Mouse (Mus musculus): ENCODE measurements around the gene Nfatc4.

Gene Nfatc4

DNA sequence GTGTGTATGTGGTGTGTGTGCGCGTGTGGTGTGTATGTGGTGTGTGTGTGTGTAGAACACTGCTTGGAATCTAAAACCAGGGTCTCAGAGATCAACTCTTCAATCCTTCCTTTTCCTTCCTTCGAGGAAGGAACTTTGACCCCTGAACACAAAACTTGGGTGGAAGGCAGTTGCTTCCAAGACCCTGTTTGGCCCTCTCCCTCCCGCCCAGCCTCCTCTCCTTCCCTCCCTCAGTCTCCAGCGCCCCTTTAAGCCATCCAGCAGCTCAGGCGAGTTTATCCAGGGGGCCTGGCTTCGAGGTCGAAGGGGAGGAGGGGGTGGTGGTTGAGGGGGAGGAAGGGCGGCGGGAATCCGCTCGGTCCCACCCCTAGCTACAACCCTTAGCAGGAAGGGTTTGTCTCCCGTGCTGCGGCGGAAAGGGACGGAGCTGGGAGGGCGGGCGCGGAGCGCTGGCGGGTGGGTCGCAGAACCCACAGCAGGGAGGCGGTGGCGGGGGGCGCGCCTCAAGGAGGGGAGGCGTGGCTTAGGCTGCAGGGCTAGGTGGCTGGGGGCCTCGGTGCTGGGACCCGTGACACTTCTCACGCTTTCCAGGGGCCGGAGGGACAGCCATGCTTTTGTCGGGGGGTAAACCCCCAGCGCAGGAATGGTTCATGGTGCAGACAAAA is 30.8 kb downstream of the Nfatc4 start, which contains the start of gene Nynrin:
Gene Nynrin, plus strand, starts transcription at position 390 of the 665 bp plus-strand sequence.
- peak; percentile 19 for DNase-seq (ENCODE audit: low read depth, low spot score)

DNA sequence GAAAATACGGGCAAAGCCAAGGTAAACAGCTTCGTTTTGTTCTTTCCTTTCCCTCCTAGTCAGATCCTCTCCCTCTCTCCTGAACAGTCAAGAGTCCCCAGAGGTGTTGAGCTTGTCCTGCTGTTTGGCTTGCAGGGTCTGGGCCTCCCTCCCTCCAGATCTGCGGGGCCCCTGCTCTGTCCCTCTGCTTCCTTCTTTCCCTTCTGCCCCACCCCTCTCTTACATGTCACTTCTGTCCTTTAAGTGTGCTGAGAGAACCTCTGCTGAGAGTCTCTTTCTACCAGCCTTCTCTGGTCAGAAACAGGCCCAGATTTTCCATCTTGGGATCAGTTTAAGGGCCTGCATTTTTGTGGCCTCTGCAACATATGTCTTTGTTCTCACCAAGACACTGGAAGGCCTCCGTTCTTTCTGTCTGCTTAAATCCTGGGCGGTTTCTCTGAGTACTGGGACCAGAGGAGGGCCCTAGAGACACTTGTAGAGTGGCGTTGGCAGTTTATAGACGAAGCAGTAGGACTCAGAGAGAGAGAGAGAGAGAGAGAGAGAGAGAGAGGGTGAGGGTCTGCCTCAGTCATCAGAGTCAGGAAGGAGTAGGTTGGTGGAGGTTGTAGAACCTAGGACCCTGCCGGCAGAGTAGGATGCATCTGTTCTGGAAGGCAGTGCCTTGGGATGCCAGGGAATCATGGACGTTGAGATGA is 31.6 kb downstream of the Nfatc4 start:
- no peak for DNase-seq (ENCODE audit: low read depth, low spot score)

DNA sequence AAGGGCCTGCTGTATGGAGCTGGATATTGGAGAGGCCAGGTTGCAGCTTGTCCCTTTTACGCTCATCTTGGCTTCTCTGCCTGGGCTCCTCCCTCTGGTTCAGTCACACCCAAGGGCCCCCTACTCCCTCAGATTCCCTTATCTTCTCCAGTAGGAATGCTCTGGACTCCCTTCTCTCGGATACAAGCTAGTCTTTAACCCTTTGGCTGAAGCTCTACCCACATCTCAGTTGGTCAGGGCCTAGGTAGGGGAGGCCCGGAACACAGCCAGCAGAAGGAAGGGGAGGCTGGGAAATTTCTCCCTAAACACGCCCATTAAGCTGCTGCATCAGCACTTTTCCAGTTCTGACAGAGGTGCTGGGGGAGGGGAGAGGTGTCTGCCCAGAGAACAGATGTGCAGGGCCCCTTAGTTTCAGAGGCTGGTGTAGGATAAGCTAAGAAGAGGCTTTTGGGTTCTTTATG is 32.2 kb downstream of the Nfatc4 start:
- DNase-seq (ENCODE audit: low read depth, low spot score), result no peak

DNA sequence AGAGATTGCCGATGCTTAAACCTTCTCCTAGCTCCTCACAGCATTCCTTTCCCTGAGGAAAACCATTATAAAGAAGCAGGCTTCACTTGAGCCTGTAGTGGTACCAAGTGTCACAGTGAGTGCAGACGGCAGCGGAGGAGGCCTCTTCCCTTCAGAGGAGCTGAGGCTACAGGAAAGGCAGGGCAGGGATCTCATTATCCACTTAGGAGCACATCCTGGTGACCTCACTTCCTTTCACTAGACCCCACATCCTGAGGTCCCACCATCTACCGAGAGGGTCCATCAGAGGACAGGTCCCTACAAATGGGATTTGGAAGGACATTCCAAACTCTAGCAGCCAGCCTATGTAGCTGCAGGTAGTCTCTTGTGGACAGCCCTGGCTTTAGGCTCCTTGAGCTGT is 34.6 kb downstream of the Nfatc4 start:
- no peak for DNase-seq (ENCODE audit: low read depth, low spot score)

DNA sequence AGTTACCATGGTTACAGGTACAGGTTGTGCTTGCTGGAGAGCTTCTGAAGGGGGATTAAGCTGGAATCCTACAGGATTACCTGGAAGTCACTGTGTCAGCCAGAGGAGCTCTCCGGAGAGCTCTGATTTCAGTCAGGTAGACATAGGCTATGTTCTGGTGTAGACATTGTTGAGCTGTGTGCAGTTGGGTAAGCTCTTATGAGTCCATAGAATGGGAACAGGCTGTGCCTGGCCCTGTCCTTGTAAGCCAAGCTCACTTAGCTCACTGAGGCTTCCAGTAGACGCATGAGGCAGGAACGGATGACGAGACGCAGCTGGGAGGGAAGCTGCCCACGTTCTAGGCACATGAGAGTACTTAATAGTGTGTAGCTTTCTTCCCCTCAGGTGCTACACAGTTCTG is 39.2 kb downstream of the Nfatc4 start:
- no peak for DNase-seq (ENCODE audit: low read depth, low spot score)

DNA sequence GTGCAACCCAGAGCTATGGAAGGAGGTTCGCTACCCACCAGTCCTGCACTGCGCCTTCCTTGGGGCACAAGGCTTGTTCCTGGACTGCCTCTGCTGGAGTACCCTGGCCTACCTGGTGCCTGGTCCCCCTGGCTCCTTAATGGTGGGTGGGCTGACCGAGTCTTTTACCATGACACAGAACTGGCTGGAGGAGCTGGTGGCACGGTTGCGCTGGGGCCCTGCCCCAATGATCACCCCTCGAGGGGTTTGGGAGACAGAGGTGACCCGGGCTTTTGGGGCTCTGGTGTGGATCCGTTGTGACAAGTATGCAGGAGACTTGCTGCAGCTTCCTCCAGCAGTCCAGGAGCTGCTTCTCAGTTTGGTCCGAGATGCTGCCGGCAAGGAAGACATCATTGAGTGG is 40.0 kb downstream of the Nfatc4 start:
- no peak for DNase-seq (ENCODE audit: low read depth, low spot score)

DNA sequence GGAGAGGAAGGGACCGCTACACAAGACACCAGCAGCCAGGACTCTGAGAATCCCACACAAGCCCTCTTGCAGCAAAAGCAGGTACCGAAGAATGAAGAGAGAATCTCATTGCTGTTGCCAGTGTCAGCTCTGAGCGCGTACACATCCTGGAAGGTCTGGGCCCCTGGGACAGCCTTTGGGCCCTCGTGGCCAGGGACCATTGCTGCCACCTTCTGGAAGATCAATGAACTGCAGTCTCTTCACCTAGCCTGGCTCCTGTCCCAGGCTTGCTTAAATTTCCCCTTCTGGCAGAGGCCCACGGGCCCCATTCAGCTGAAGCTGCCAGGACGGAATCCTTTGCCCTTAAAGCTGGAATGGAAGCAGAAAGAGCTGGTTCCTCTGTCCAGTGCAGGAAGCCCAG is 40.8 kb downstream of the Nfatc4 start:
- peak; percentile 63 for DNase-seq (ENCODE audit: low read depth, low spot score)

DNA sequence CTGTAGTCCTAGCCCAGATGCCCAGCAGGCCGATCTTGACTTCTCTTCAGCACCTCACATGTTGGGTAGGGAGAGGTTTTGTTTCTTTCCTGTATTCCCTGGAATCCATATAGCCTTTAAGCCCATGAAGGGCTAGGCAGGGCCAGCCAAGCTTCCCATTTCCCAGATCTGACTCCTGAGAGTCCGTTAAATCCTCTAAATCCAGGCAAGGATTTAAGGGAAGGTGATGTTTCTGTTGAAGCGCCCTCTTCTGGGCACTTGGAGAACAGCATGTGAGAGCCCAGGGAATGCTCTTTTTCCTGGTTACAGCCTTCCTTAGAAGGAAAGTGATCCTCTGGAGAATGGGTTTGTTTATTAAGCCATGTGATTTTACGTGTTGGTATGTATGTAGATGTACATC is 44.0 kb downstream of the Nfatc4 start:
- peak; percentile 33 for DNase-seq (ENCODE audit: low read depth, low spot score)

DNA sequence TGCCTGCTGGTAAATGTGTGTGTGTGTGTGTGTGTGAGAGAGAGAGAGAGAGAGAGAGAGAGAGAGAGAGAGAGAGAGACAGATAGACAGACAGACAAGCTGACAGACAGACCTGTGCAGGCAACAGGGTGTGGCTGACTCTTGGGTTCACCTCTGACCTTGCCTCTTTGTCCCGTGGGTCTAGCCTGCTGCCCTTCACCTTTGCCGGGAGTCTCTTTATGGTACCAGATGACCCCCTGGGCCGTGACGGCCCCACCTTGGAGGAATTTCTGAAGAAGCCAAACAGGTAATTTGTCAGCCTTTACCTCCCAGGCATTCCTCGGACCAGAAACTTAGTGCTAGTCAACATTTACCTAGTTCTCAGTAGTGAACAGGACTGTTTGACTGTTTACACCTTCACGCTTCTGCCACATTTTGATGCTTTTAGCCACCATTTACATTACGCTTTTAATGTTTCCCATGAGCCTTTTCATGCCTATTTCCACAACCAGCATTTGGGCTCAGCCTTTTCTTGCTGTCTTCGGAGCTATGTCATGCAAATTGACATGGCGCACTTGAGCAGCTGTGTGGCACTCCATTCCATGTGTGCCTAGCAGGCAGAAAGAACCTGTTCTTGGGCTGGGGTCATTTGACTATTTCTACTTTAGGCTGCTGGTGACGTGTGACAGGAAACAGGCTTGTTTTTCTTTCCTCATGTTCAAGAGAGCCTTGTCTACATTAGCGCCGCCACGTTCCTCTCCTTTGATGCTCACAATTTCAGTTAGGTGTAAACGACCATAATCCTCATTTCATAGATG is 45.5 kb downstream of the Nfatc4 start:
- DNase-seq (ENCODE audit: low read depth, low spot score), result no peak

DNA sequence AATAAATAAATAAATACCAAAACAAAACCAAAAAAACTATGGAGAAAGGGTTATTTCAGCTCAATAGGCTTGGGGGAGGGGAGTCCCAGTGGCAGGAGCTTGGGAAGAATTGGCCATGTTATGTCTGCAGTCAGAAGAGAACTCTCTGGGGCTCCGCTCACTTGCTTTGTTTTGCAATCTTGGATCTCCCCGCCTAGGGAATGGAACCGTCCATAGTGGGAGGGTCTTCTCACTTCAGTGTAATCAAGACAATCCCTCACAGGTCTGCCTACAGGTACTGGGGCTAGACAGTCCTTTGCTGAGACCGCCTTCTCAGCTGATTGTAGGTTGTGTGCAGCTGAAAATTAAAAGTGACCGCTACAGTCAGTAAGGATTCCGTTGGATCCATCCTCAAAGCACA is 46.6 kb downstream of the Nfatc4 start:
- DNase-seq (ENCODE audit: low read depth, low spot score), result no peak

DNA sequence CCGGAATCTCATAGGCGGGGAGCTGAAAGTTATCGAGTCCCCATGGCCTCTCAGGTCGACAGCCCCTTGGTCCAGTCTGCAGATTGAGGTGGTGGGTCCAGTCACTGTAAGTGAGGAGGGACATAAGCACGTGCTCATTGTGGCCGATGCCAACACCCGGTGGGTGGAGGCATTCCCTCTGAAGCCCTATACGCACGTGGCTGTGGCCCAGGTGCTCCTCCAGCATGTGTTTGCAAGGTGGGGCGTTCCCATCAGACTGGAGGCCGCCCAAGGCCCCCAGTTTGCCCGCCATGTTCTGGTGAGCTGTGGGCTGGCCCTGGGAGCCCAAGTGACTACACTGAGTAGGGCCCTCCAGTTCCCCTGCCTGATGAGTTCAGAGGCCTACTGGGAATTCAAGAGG is 49.1 kb downstream of the Nfatc4 start:
- no peak for DNase-seq (ENCODE audit: low read depth, low spot score)

DNA sequence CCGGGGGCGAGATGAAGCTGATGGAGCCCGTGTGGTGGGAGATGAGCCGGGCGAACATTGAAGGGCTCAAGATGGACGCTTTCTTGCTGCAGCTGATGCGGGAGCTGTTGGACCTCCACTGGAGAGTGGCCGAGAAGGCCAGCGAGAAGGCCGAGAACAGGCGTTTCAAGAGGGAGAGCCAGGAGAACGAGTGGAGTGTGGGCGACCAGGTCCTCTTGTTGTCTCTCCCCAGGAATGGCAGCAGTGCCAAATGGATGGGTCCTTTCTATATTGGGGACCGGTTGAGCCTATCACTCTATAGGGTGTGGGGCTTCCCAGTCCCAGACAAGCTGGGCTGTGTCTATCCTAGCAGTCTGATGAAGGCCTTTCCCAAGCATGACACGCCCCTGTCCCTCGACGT is 49.6 kb downstream of the Nfatc4 start:
- DNase-seq (ENCODE audit: low read depth, low spot score), result no peak

DNA sequence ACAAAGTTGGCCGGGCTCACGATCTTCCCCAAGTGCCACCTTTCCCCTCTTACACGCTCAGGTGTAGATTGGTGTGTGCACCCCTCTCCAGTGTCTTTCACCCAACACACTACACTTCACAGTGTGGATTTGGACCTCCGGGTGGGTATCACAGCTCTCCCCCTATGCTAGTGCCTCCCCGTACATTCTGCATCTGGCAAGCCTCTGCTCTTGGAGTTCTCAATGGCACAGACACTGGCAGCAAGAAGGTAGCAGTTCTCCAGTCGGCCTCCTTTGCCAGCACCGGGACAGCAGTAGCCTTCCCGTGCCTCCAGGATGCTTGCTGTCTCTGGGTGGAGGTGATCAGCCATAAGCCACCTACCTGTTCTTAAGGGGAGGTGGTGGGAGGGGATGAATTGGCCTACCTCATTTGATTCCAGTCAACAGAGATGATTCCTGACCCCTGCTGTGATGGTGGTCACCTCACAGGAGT is 50.3 kb downstream of the Nfatc4 start:
- no peak for DNase-seq (ENCODE audit: low read depth, low spot score)

DNA sequence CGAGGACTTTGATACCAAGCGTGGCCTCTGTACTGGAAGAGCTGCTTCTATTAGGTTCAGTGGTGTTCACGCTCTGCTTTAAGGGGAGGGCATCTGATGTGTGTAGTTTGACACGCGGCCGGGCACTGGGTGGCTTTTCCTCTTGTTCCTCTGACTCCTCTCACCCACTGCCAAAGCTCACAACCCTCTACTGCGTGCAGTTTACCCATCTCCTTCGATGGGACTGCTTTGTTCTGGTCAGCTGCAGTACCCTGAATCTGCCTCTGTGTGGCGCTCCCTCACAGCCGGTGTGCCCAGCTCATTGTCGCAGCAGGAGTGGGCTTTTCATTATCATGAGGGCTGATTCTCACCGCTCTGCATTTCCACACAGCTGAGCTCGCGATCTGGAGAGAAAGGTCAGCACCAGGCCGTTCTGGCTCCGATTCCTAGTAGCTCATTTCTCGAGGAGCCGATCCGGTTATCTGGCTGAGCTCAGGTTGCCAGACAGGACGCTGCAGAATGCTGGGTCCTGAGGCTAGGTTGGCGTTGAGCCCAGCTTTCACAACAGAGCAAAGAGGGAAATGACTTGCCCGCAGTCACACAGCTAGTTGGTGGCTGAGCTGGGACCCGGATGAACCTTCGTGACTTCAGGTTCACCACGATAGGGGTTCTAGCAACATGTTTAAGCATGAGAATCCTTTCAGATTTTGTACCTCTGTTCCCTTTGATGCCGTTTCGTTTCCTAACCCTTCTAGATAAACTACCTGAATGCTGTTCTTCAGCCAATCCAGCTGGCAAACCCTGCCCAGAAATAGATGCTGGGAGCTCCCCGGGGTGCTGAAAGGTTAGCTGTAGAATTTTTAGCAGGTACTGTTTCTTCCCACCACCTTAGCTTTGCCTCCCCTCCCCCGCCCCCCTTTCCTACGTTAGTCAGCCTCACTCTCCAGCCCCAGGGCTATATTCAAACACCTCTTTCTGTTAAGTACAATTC is 51.1 kb downstream of the Nfatc4 start:
- DNase-seq (ENCODE audit: low read depth, low spot score), result peak; percentile 76

DNA sequence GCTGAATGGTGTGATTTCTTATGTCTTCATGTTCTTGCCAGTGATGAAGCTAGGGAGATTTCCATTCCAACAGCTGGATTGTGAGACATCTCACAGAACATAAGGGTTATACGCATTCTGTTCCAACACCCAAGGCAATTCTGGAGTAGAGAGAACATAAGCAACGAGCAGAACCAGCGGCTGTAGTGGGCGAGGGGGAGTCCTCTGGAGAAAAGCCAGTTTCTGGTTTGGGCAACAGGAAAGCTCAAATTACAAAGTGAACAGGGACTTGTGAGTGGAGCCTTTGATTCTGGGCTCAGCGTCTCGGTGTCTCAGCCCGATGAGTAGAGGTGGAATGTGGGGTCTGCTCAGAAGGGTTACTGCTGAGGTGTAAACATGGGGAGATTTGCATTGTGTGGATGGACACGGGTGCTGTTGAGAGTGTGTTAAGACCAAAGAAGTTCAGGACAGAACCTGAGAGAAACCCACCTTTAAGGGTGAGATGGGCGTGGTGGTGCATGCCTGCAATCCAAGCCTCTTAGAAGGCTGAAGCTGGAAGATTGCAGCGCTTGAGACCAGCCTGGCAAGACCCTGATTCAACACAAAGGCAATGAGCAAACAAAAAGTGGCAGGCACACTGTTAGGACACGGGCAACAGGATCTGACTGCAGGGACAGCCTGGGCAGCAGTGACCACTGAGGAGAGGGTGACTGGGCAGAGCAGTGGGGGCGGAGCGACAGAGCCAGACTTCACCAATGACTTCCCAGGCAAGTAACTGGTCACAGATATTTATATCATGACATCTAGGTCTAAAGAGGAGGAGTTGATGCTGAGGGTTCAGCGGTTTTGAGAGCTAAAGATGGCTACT is 54.7 kb downstream of the Nfatc4 start:
- no peak for DNase-seq (ENCODE audit: low read depth, low spot score)

DNA sequence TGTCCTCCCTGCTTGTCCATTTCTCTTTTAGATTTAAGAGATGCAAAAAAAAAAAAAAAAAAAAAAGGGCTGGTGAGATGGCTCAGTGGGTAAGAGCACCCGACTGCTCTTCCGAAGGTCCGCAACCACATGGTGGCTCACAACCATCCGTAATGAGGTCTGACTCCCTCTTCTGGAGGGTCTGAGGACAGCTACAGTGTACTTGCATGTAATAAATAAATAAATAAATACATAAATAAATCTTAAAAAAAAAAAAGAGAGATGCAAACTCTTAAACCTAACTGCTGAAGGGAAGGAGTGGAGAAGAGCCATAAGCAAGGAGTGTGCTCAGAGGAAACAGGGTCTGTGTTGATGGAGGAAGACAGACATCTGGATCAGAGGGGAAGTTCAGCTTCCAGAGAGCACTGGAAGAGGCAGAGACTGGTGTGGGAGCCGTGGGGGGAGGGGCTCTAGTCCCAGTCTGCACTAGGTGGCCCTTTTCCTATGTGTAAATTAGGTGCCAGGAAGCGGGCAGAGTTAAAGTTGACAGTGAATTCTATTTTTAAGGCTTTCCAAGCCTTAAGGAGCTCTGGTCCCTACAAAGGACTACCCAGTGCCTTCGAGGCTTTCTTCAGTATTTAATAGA is 55.5 kb downstream of the Nfatc4 start:
- no peak for DNase-seq (ENCODE audit: low read depth, low spot score)

DNA sequence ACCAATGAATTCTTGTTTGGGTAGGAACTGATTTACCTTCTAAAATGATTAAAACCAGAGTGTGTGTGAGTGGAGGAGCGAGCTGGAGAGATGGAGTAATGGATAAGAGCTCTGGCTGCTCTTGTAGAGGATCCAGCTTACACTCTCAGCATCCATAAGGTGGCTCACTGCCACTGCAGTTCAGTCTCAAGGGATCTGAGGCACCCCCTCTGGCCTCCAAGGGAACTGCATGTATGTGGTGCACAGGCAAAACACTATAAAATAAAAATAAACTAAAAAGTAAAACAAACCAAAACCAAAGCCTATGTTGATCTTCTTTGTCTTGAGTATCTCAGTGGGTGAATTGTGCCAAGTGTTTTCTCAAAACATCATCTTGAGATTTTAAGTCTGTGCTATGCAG is 56.7 kb downstream of the Nfatc4 start:
- peak; percentile 85 for DNase-seq (ENCODE audit: low read depth, low spot score)

DNA sequence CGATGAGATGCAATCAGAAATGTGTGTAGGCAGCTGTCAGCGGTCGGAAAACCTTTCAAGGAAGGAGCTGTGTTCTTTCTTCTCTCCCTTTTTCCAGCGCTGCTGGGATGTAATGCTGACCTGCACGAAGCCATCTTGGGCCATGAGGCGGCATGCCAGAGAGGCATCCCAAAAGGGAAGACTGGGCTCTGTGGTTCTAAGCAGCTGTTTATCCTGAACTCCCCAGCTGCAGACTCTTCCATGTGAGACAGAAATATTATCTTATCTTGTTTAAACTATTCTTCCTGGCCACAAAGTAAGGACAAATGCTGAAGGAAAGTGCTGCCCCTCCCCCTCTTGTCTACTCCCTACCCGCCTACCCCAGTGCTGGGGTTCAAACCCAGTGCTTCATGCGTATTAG is 58.0 kb downstream of the Nfatc4 start:
- DNase-seq (ENCODE audit: low read depth, low spot score), result no peak

DNA sequence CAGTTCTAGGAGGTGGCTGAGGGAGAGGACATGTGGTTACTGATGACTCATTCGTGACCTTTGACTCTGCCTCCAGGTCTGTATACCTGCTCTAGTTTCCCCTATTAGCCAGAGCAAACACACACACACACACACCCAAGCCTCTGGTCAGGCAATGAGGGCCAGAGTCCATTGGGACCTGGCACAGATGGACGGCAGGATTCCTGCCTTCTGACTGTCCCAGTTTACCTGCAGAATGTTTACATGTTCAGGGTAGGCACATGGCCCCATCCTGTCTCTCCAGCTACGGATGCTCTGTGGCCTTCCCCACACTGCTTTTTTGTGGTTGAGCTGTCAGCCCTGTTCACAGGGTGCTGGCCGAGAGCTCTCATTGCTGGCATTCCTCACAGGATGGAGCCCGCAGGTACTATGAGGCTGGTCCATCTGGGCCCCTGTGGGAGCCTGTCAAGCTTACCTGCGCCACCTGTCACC is 59.3 kb downstream of the Nfatc4 start:
- peak; percentile 70 for DNase-seq (ENCODE audit: low read depth, low spot score)
